Mouse (Mus musculus): ENCODE results near the gene Wipi1.
A peak's percentile ranks its signal among the peaks of the same experiment; 100 is the strongest.
"Not testable (repeated sequence)": the region's sequence is repeated elsewhere in the genome, so short reads cannot be mapped to it uniquely, and the experiment has no call there.

Wipi1 gene

GRCm38 (mm10) chr11:109611303-109612149, at the start of gene Wipi1:
Gene Wipi1 (minus strand): TSS chr11:109611967.
- peak; percentile 98 for DNase-seq (ENCODE audit: low read depth, low spot score)

GRCm38 (mm10) chr11:109660526-109660925, 48.8 kb upstream of the Wipi1 start:
- not testable (repeated sequence) for DNase-seq (ENCODE audit: low read depth, low spot score)

- DNase-seq (ENCODE audit: low read depth, low spot score), result no peak
Measured at GRCm38 (mm10) chr11:109656232-109656631, 44.5 kb upstream of the Wipi1 start.

GRCm38 (mm10) chr11:109654581-109654980, 42.8 kb upstream of the Wipi1 start:
- DNase-seq (ENCODE audit: low read depth, low spot score), result no peak

GRCm38 (mm10) chr11:109653201-109653600, 41.4 kb upstream of the Wipi1 start:
- no peak for DNase-seq (ENCODE audit: low read depth, low spot score)

GRCm38 (mm10) chr11:109652505-109652904, 40.7 kb upstream of the Wipi1 start:
- DNase-seq (ENCODE audit: low read depth, low spot score), result no peak

GRCm38 (mm10) chr11:109651566-109652024, 39.8 kb upstream of the Wipi1 start:
- DNase-seq (ENCODE audit: low read depth, low spot score), result no peak

- DNase-seq (ENCODE audit: low read depth, low spot score), result peak; percentile 77
Measured at GRCm38 (mm10) chr11:109650788-109651565, 39.2 kb upstream of the Wipi1 start.

- peak; percentile 52 for DNase-seq (ENCODE audit: low read depth, low spot score)
Measured at GRCm38 (mm10) chr11:109649975-109650701, 38.4 kb upstream of the Wipi1 start.

GRCm38 (mm10) chr11:109649206-109649605, 37.4 kb upstream of the Wipi1 start, which contains the start of gene Prkar1a:
Gene Prkar1a (plus strand): TSS chr11:109649405.
- DNase-seq (ENCODE audit: low read depth, low spot score), result no peak

GRCm38 (mm10) chr11:109648510-109648909, 36.7 kb upstream of the Wipi1 start:
- DNase-seq (ENCODE audit: low read depth, low spot score), result no peak

GRCm38 (mm10) chr11:109641498-109642222, 29.9 kb upstream of the Wipi1 start:
- no peak for DNase-seq (ENCODE audit: low read depth, low spot score)

- DNase-seq (ENCODE audit: low read depth, low spot score), result no peak
Measured at GRCm38 (mm10) chr11:109635871-109636395, 24.2 kb upstream of the Wipi1 start.

- DNase-seq (ENCODE audit: low read depth, low spot score), result no peak
Measured at GRCm38 (mm10) chr11:109634928-109635327, 23.2 kb upstream of the Wipi1 start.

- no peak for DNase-seq (ENCODE audit: low read depth, low spot score)
Measured at GRCm38 (mm10) chr11:109629021-109629521, 17.3 kb upstream of the Wipi1 start.

- no peak for DNase-seq (ENCODE audit: low read depth, low spot score)
Measured at GRCm38 (mm10) chr11:109628099-109628498, 16.3 kb upstream of the Wipi1 start.

- DNase-seq (ENCODE audit: low read depth, low spot score), result no peak
Measured at GRCm38 (mm10) chr11:109627648-109628047, 15.9 kb upstream of the Wipi1 start.

- DNase-seq (ENCODE audit: low read depth, low spot score), result no peak
Measured at GRCm38 (mm10) chr11:109623238-109623637, 11.5 kb upstream of the Wipi1 start.

GRCm38 (mm10) chr11:109622518-109623037, 10.8 kb upstream of the Wipi1 start:
- no peak for DNase-seq (ENCODE audit: low read depth, low spot score)

- no peak for DNase-seq (ENCODE audit: low read depth, low spot score)
Measured at GRCm38 (mm10) chr11:109621183-109621582, 9.4 kb upstream of the Wipi1 start.

All from WW6 (cell line).